Mouse (Mus musculus): ENCODE data around the gene Adamts17. TPM values are rescaled to one million over a fixed set of nuclear protein-coding genes. Genes with fewer than 3 reads are reported as not detected.

Gene Adamts17
- total and polyA plus RNA-seq, 3 experiments: 0.47 to 1.5 (median 0.51) TPM

DNA sequence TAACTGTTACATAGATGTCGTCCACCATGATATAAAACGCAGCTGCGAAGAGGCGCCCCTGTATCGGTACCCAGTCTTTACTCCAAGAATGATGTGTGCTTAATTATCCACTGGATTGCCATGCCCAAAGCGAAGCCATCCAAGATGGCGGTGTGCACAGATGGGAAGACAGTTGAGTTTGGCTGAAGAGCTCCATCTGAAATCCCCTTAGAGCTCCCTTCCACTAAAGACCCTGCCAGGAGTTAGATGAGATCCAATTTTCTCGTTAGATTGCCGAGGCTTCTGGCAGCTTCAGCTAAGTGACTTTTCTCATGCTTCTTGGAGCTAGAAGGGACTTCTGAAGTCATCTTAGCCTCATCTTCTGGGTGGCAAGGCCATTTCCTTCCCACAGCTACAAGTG is 136.8 kb downstream of the Adamts17 start:
- H3K27ac ChIP-seq: no peak overlapping the region
- peaks cover 9% of the 10 kb centered on the region for H3K4me1 ChIP-seq (ENCODE audit: control insufficient read depth, insufficient read depth, low read length)
- H3K79me2 ChIP-seq (replicated peaks; ENCODE audit: control insufficient read depth, insufficient read depth, low read length): no peaks in the 10 kb centered on the region
- no peak overlapping the region for H3K9ac ChIP-seq (ENCODE audit: low read depth, low read length)
- WGBS: 91% methylated on average over 9 of the region's 9 CpGs
- intact Hi-C loops (cut with DNase I): loop anchor here (5.0 kb wide), 1 partner anchor 139 kb away; the partner anchor contains the start of gene Adamts17
- DNase-seq: no peak
- H3K36me3 ChIP-seq (ENCODE audit: control insufficient read depth, insufficient read depth, low read length): no peaks in the 10 kb centered on the region
- H3K4me3 ChIP-seq: no peak overlapping the region
- no peaks in the 10 kb centered on the region for H3K27me3 ChIP-seq (ENCODE audit: control insufficient read depth, insufficient read depth, low read length)
- TF ChIP-seq CTCF (IDR thresholded peaks at IDR 0.05) (no peak), POLR2A (IDR thresholded peaks at IDR 0.05; ENCODE audit: insufficient read depth, low read depth, low read length) (no peak), EP300 (IDR thresholded peaks at IDR 0.05; ENCODE audit: insufficient read depth, low read depth, low read length) (no peak)

GRCm38 (mm10) chr7:66981591-66981990 is 142.1 kb downstream of the Adamts17 start:
- Histone ChIP-seq H3K79me2 (replicated peaks; ENCODE audit: control insufficient read depth, insufficient read depth, low read length) (no peaks in the 10 kb centered on the region), H3K27me3 (ENCODE audit: control insufficient read depth, insufficient read depth, low read length) (no peaks in the 10 kb centered on the region), H3K4me1 (ENCODE audit: control insufficient read depth, insufficient read depth, low read length) (no peaks in the 10 kb centered on the region), H3K27ac (no peak overlapping the region), H3K36me3 (ENCODE audit: control insufficient read depth, insufficient read depth, low read length) (no peaks in the 10 kb centered on the region), H3K4me3 (no peak overlapping the region), H3K9ac (ENCODE audit: low read depth, low read length) (no peak overlapping the region)
- no peak for DNase-seq
- WGBS: 84% methylated on average over 6 of the region's 6 CpGs
- TF ChIP-seq CTCF (IDR thresholded peaks at IDR 0.05) (no peak), EP300 (IDR thresholded peaks at IDR 0.05; ENCODE audit: insufficient read depth, low read depth, low read length) (no peak), POLR2A (IDR thresholded peaks at IDR 0.05; ENCODE audit: insufficient read depth, low read depth, low read length) (no peak)
- intact Hi-C loops (cut with DNase I): no loop called here

- Histone ChIP-seq H3K36me3 (ENCODE audit: control insufficient read depth, insufficient read depth, low read length) (no peaks in the 10 kb centered on the region), H3K27me3 (ENCODE audit: control insufficient read depth, insufficient read depth, low read length) (no peaks in the 10 kb centered on the region), H3K4me1 (ENCODE audit: control insufficient read depth, insufficient read depth, low read length) (no peaks in the 10 kb centered on the region), H3K9ac (ENCODE audit: low read depth, low read length) (no peak overlapping the region), H3K79me2 (replicated peaks; ENCODE audit: control insufficient read depth, insufficient read depth, low read length) (no peaks in the 10 kb centered on the region), H3K4me3 (no peak overlapping the region), H3K27ac (no peak overlapping the region)
- TF ChIP-seq POLR2A (IDR thresholded peaks at IDR 0.05; ENCODE audit: insufficient read depth, low read depth, low read length): no peak
- TF ChIP-seq EP300 (IDR thresholded peaks at IDR 0.05; ENCODE audit: insufficient read depth, low read depth, low read length): no peak
- TF ChIP-seq CTCF (IDR thresholded peaks at IDR 0.05): no peak
- no peak for DNase-seq
- intact Hi-C loops (cut with DNase I): no loop called here
- WGBS: 85% methylated on average over 5 of the region's 5 CpGs
Measured at GRCm38 (mm10) chr7:66982084-66982483, 142.5 kb downstream of the Adamts17 start.

DNA sequence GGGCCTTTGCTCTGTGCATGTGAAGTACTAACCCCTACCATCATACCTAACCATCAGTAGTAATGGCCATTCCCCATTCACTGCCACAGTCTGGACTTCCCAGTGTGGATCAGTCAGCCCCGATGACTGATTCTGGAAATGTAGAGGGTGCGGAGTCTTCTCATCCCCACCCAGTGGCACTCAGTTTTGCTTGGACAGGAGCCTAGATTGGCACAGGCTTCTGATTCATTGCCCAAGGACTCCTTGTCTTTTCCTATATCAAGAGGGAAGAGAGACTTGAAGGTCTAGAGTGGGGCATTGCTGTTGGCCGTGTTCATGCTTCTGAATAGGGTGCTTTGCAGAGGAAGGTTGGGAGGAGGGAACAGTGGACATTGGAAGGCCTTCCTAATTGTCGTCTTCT is 148.1 kb downstream of the Adamts17 start:
- H3K79me2 ChIP-seq (replicated peaks; ENCODE audit: control insufficient read depth, insufficient read depth, low read length): no peaks in the 10 kb centered on the region
- intact Hi-C loops (cut with DNase I): no loop called here
- H3K9ac ChIP-seq (ENCODE audit: low read depth, low read length): no peak overlapping the region
- TF ChIP-seq POLR2A (IDR thresholded peaks at IDR 0.05; ENCODE audit: insufficient read depth, low read depth, low read length) (no peak), EP300 (IDR thresholded peaks at IDR 0.05; ENCODE audit: insufficient read depth, low read depth, low read length) (no peak), CTCF (IDR thresholded peaks at IDR 0.05) (no peak)
- no peak overlapping the region for H3K4me3 ChIP-seq
- no peak overlapping the region for H3K27ac ChIP-seq
- DNase-seq: no peak
- WGBS: 92% methylated on average over 4 of the region's 4 CpGs
- H3K27me3 ChIP-seq (ENCODE audit: control insufficient read depth, insufficient read depth, low read length): no peaks in the 10 kb centered on the region
- H3K36me3 ChIP-seq (ENCODE audit: control insufficient read depth, insufficient read depth, low read length): no peaks in the 10 kb centered on the region
- peaks cover 3% of the 10 kb centered on the region for H3K4me1 ChIP-seq (ENCODE audit: control insufficient read depth, insufficient read depth, low read length)

- no peaks in the 10 kb centered on the region for H3K27me3 ChIP-seq (ENCODE audit: control insufficient read depth, insufficient read depth, low read length)
- TF ChIP-seq POLR2A (IDR thresholded peaks at IDR 0.05; ENCODE audit: insufficient read depth, low read depth, low read length): no peak
- 0 out of 2 replicates have a peak, but pooled peaks have one; percentile 14 for TF ChIP-seq EP300 (IDR thresholded peaks at IDR 0.05; ENCODE audit: insufficient read depth, low read depth, low read length)
Measured at GRCm38 (mm10) chr7:66988441-66988840, 148.9 kb downstream of the Adamts17 start.

DNA sequence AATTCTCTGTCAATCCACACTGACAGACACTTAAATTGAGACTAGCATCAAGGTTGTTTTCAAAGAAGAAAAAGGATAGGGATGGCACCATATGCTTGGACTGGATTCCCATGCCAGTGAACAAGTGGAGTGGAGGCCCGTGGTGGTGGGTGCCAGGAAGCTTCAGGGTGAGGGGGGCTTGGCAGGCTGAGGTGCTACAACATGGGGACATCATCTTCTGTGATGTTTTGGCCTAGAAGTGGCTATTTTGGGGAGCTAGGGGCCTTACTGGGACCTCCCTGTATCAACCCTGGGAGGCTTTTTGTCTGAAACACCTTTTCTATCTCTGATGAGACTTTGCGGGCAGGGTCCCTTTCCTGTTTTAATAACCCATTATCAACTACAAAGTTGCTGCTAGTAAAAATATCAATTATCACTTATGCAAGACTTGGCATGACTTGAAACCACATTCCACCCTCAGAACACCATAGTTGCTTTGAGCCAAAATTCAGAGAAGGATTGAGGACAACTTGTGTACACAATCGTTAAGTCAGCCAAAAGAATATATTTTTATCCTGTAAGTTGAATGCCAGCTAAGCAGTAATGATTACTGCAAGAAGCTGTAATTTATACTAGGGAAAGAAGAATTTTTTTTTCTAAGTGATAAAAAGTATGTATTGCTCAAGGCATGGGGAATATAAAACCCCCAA is 150.0 kb downstream of the Adamts17 start:
- H3K9ac ChIP-seq (ENCODE audit: low read depth, low read length): no peak overlapping the region
- H3K79me2 ChIP-seq (replicated peaks; ENCODE audit: control insufficient read depth, insufficient read depth, low read length): no peaks in the 10 kb centered on the region
- H3K27ac ChIP-seq: no peak overlapping the region
- H3K36me3 ChIP-seq (ENCODE audit: control insufficient read depth, insufficient read depth, low read length): no peaks in the 10 kb centered on the region
- TF ChIP-seq POLR2A (IDR thresholded peaks at IDR 0.05; ENCODE audit: insufficient read depth, low read depth, low read length): no peak
- no peak for TF ChIP-seq CTCF (IDR thresholded peaks at IDR 0.05)
- H3K27me3 ChIP-seq (ENCODE audit: control insufficient read depth, insufficient read depth, low read length): no peaks in the 10 kb centered on the region
- intact Hi-C loops (cut with DNase I): no loop called here
- DNase-seq: no peak
- 54% methylated on average over 3 of the region's 3 CpGs for WGBS
- no peak overlapping the region for H3K4me3 ChIP-seq
- H3K4me1 ChIP-seq (ENCODE audit: control insufficient read depth, insufficient read depth, low read length): peaks cover 3% of the 10 kb centered on the region

More at GRCm38 (mm10) chr7:66988441-66988840, 148.9 kb downstream of the Adamts17 start:
- intact Hi-C loops (cut with DNase I): no loop called here
- no peaks in the 10 kb centered on the region for H3K36me3 ChIP-seq (ENCODE audit: control insufficient read depth, insufficient read depth, low read length)
- no peak overlapping the region for H3K9ac ChIP-seq (ENCODE audit: low read depth, low read length)
- WGBS: 67% methylated on average over 3 of the region's 3 CpGs
- H3K4me3 ChIP-seq: no peak overlapping the region
- peaks cover 3% of the 10 kb centered on the region for H3K4me1 ChIP-seq (ENCODE audit: control insufficient read depth, insufficient read depth, low read length)
- no peak overlapping the region for H3K27ac ChIP-seq
- DNase-seq: no peak
- no peaks in the 10 kb centered on the region for H3K79me2 ChIP-seq (replicated peaks; ENCODE audit: control insufficient read depth, insufficient read depth, low read length)
